Mouse (Mus musculus): Measurements from ENCODE around the gene Map3k19.

GRCm38 (mm10) chr1:127778611-127779010 lies 76.2 kb downstream of the Map3k19 start:
- TF ChIP-seq CTCF (IDR thresholded peaks at IDR 0.05; ENCODE audit: insufficient read depth, low read depth, low read length) (no peak), POLR2A (IDR thresholded peaks at IDR 0.05; ENCODE audit: insufficient read depth, low read depth, low read length) (no peak)

Measured in olfactory bulb, adult 2 months (tissue).